Mouse (Mus musculus): ENCODE results near the gene Ppip5k2. TPM values are rescaled to one million over a fixed set of nuclear protein-coding genes. Genes with fewer than 3 reads are reported as not detected.

Ppip5k2 gene
- polyA plus RNA-seq, 1 experiment, result 10.9 TPM

DNA sequence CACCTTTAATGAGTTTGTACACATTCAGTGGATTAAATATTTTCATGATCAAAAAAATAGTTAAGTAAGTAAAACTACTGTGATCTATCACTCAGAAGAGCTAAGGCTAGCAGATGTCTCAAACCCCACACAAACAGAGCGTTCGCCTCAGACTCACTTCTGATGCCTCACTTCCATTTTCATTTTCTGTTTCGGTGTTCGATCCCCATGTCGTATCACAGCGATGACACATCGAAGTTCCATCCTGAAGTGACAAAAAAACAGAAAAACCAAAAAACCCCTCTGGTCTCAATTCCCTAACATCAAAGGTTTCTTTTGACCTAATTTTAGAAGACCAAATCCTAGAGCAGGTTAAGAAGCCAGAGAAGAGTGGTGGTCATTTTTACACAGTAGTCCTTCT lies 23.9 kb downstream of the Ppip5k2 start:
- 89% methylated on average over 7 of the region's 7 CpGs for WGBS
- H3K4me1 ChIP-seq (ENCODE audit: control insufficient read depth, insufficient read depth, low read length), result no peaks in the 10 kb centered on the region; the same call in 1 of the 2 replicates
- H3K4me3 ChIP-seq (replicated peaks; ENCODE audit: control insufficient read depth, low read depth, low read length), result no peak overlapping the region
- H3K27ac ChIP-seq (ENCODE audit: control insufficient read depth, insufficient read depth, low read depth, low read length, poor library complexity), result no peak overlapping the region
- TF ChIP-seq POLR2A (IDR thresholded peaks at IDR 0.05; ENCODE audit: borderline replicate concordance, control insufficient read depth, low read depth, low read length), result no peak
- no peak for TF ChIP-seq CTCF (IDR thresholded peaks at IDR 0.05; ENCODE audit: control insufficient read depth, insufficient read depth, low read length)

DNA sequence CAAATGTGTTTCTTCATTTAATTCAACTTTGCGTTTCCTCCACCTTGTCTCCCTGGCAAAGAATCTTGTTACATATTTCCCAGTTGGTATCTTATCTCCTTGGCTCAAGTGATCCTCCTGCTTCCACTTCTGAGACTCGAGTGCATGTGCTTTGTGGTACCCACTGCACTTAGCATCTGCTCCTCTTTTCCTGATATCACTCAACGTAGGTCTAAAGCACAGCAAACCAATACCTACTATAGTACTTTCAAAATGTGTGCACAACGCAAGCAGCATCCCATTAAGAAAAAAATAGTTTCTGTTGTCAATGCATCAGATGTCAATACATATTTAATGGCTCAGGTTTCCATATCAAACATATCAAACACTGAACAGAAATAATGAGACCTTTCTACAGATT lies 24.5 kb downstream of the Ppip5k2 start:
- Histone ChIP-seq H3K4me3 (replicated peaks; ENCODE audit: control insufficient read depth, low read depth, low read length) (no peak overlapping the region), H3K4me1 (ENCODE audit: control insufficient read depth, insufficient read depth, low read length) (no peaks in the 10 kb centered on the region; the same call in 1 of the 2 replicates), H3K27ac (ENCODE audit: control insufficient read depth, insufficient read depth, low read depth, low read length, poor library complexity) (no peak overlapping the region)
- WGBS, result 82% methylated on average over 4 of the region's 4 CpGs
- TF ChIP-seq POLR2A (IDR thresholded peaks at IDR 0.05; ENCODE audit: borderline replicate concordance, control insufficient read depth, low read depth, low read length) (no peak), CTCF (IDR thresholded peaks at IDR 0.05; ENCODE audit: control insufficient read depth, insufficient read depth, low read length) (no peak)

DNA sequence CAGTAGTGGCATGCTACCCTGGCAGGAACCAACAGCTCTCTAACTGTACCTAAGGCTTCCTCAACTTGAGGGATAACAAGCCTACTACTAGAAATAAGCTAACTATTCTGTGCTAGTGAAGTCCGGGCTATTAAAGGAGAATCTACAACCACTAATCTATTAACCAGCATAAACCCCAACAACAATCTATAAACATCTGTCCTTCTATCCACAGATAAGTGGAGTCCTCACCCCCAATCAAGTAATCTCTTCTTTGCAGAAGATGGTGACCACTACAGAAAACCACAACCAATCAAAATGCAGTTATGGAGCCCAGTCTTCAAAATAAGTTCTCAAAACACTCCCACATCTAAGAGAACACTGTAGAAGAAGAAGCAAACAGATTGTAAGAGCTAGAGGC lies 27.1 kb downstream of the Ppip5k2 start:
- Histone ChIP-seq H3K4me3 (replicated peaks; ENCODE audit: control insufficient read depth, low read depth, low read length) (no peak overlapping the region), H3K27ac (ENCODE audit: control insufficient read depth, insufficient read depth, low read depth, low read length, poor library complexity) (no peak overlapping the region), H3K4me1 (ENCODE audit: control insufficient read depth, insufficient read depth, low read length) (no peaks in the 10 kb centered on the region; the same call in 1 of the 2 replicates)
- 65% methylated on average over 1 of the region's 1 CpGs for WGBS
- no peak for TF ChIP-seq POLR2A (IDR thresholded peaks at IDR 0.05; ENCODE audit: borderline replicate concordance, control insufficient read depth, low read depth, low read length)
- no peak for TF ChIP-seq CTCF (IDR thresholded peaks at IDR 0.05; ENCODE audit: control insufficient read depth, insufficient read depth, low read length)

DNA sequence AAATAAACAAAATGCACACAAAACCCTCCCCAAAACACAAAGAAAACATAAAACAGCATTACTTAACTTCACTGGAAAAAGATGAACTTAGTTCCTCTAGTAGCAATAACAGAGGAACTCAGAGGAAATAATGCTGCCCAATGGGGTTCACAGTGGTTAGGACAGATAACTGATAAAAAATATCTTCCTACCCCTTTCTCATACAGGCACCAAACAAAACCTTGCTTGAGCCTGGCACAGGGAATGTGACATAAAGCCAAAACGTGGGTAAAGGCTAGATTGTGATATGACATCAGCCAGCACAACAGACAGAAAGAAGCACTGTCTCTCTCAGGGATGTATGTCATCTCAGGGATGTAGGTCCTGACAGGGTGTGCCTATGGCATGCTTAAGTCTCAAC lies 40.9 kb downstream of the Ppip5k2 start:
- H3K4me3 ChIP-seq (replicated peaks; ENCODE audit: control insufficient read depth, low read depth, low read length), result no peak overlapping the region
- H3K4me1 ChIP-seq (ENCODE audit: control insufficient read depth, insufficient read depth, low read length), result no peaks in the 10 kb centered on the region
- 39% methylated on average over 1 of the region's 1 CpGs for WGBS
- no peak overlapping the region for H3K27ac ChIP-seq (ENCODE audit: control insufficient read depth, insufficient read depth, low read depth, low read length, poor library complexity)
- TF ChIP-seq CTCF (IDR thresholded peaks at IDR 0.05; ENCODE audit: control insufficient read depth, insufficient read depth, low read length) (no peak), POLR2A (IDR thresholded peaks at IDR 0.05; ENCODE audit: borderline replicate concordance, control insufficient read depth, low read depth, low read length) (no peak)

DNA sequence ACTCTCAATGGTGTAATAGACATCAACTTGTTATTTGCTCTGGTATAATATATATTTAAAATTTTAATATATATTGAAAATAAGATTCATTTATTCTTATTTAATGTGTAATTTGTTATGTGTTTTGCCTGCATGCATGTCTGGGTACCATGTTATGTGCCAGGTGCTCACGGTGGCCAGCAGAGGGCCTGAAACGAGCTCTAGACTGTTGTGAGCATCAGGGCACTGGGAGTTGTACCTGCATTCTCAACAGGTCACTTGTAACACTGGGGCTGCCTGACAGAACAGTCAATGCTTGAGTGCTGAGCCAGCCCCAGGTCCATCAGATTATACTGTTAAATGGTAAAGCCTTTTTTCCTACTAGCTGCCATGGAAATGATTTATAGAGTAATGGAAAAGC lies 43.5 kb downstream of the Ppip5k2 start:
- WGBS, result 71% methylated on average over 2 of the region's 2 CpGs
- TF ChIP-seq POLR2A (IDR thresholded peaks at IDR 0.05; ENCODE audit: borderline replicate concordance, control insufficient read depth, low read depth, low read length), result no peak
- peak; percentile 43; the same call in 1 of the 2 replicates for TF ChIP-seq CTCF (IDR thresholded peaks at IDR 0.05; ENCODE audit: control insufficient read depth, insufficient read depth, low read length)
- no peak overlapping the region for H3K27ac ChIP-seq (ENCODE audit: control insufficient read depth, insufficient read depth, low read depth, low read length, poor library complexity)
- H3K4me1 ChIP-seq (ENCODE audit: control insufficient read depth, insufficient read depth, low read length), result no peaks in the 10 kb centered on the region
- no peak overlapping the region for H3K4me3 ChIP-seq (replicated peaks; ENCODE audit: control insufficient read depth, low read depth, low read length)

DNA sequence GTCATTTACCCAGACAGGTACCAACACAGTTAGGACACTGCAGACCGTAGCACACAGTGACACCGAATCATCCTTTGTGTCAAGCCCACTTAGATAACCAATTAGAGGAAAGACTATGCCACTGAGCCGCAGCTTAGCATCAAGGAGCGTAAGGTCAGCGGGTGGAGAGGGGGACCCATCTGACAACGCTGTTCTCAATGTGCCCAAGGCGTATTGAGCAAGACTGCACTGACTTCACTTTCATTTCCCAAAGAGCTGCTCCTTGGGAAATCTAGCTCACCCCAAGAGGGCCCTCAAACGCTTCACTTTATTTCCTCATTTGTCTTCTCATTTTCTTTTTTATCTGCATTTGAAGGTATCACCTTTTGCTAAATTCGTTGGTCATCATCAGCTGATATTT lies 51.8 kb downstream of the Ppip5k2 start:
- 58% methylated on average over 9 of the region's 9 CpGs for WGBS
- Histone ChIP-seq H3K4me3 (replicated peaks; ENCODE audit: control insufficient read depth, low read depth, low read length) (peak overlapping the region; percentile 29), H3K27ac (ENCODE audit: control insufficient read depth, insufficient read depth, low read depth, low read length, poor library complexity) (peak overlapping the region; percentile 13; the same call in 1 of the 2 replicates), H3K4me1 (ENCODE audit: control insufficient read depth, insufficient read depth, low read length) (no peaks in the 10 kb centered on the region)
- TF ChIP-seq CTCF (IDR thresholded peaks at IDR 0.05; ENCODE audit: control insufficient read depth, insufficient read depth, low read length) (no peak), POLR2A (IDR thresholded peaks at IDR 0.05; ENCODE audit: borderline replicate concordance, control insufficient read depth, low read depth, low read length) (no peak)

DNA sequence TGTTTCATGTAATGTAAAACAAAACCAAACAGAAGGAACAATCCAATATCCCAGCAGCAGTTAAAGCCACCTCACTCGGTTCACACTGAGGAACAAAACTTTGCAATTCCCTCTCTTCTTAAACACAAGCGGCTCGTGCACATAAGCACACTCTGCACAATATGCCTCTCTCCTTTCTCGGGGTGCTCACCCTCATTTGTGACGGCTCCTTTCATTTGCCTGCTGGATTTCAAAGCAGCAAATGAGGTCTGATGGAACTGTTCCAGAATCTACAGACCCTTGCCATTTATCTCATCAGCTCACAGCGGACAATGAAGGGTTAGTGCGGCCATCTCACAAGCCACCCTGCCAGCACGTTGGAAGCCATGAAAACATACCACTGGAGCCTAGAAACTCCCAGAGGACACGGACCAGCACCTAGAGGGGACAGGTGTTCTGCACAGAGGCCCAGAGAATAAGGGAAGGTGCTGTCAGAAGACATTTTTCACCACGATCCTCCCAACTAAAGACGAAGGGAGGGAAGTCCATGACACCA lies 55.8 kb downstream of the Ppip5k2 start:
- no peak for TF ChIP-seq POLR2A (IDR thresholded peaks at IDR 0.05; ENCODE audit: borderline replicate concordance, control insufficient read depth, low read depth, low read length)
- no peak overlapping the region for H3K27ac ChIP-seq (ENCODE audit: control insufficient read depth, insufficient read depth, low read depth, low read length, poor library complexity)
- no peak overlapping the region for H3K4me3 ChIP-seq (replicated peaks; ENCODE audit: control insufficient read depth, low read depth, low read length)
- no peaks in the 10 kb centered on the region for H3K4me1 ChIP-seq (ENCODE audit: control insufficient read depth, insufficient read depth, low read length)
- WGBS, result 77% methylated on average over 11 of the region's 11 CpGs

DNA sequence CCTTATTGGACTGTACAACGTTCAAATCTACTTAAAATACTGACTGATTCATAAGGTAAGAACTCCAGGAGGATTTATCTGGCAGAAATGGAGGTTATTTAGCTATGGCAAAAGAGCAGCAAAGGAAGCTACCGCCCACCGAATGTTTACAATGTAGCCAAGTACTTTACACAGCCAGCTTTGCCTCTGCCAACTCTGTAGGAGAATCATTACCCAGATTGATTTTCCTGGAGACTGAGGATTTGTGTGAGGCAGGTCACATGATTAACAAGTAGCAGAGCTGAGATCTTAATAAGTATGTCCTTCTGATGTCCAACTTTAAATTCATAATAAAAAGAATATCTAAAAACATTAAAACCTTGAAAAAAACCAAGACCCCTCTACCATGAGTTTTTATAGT lies 59.7 kb downstream of the Ppip5k2 start:
- Histone ChIP-seq H3K4me1 (ENCODE audit: control insufficient read depth, insufficient read depth, low read length) (no peaks in the 10 kb centered on the region), H3K27ac (ENCODE audit: control insufficient read depth, insufficient read depth, low read depth, low read length, poor library complexity) (no peak overlapping the region)
- TF ChIP-seq CTCF (IDR thresholded peaks at IDR 0.05; ENCODE audit: control insufficient read depth, insufficient read depth, low read length) (no peak), POLR2A (IDR thresholded peaks at IDR 0.05; ENCODE audit: borderline replicate concordance, control insufficient read depth, low read depth, low read length) (no peak)

DNA sequence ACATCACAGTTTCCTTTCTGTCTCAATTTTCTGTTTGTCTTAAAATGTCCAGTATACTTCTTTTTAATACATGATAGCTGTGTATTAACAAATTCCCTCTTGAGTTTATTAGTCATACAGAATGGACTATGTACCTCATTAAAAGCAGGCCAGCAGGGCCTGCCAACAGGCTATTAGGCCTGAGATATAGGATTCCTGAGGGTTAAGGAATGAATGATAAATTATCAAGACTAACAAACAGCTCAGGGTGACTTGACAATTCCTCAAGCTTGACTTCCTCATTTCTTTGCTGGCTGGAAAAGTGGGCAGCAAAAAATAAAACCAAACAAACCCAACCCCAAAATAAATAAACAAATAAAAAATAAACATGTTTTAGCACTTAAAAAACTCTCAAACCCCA lies 64.8 kb downstream of the Ppip5k2 start:
- Histone ChIP-seq H3K4me1 (ENCODE audit: control insufficient read depth, insufficient read depth, low read length) (no peaks in the 10 kb centered on the region), H3K27ac (ENCODE audit: control insufficient read depth, insufficient read depth, low read depth, low read length, poor library complexity) (no peak overlapping the region), H3K4me3 (replicated peaks; ENCODE audit: control insufficient read depth, low read depth, low read length) (no peak overlapping the region)
- TF ChIP-seq POLR2A (IDR thresholded peaks at IDR 0.05; ENCODE audit: borderline replicate concordance, control insufficient read depth, low read depth, low read length) (no peak), CTCF (IDR thresholded peaks at IDR 0.05; ENCODE audit: control insufficient read depth, insufficient read depth, low read length) (no peak)

More for the DNA sequence above, 59.7 kb downstream of the Ppip5k2 start:
- H3K4me3 ChIP-seq (replicated peaks; ENCODE audit: control insufficient read depth, low read depth, low read length), result no peak overlapping the region
- WGBS, result 89% methylated on average over 3 of the region's 3 CpGs

Measured in bone marrow, adult 2 months (tissue).